Mouse (Mus musculus) lung, embryonic 15.5 days (tissue): ENCODE data around the gene Slc25a28. TPM values are rescaled to one million over a fixed set of nuclear protein-coding genes. Genes with fewer than 3 reads are reported as not detected.
A peak's percentile ranks its signal among the peaks of the same experiment; 100 is the strongest.

Source experiments
- ATAC-seq: fragments of 200-750 bp; cut with Nextera tagmentation; 2 replicates; pipeline ENCODE4 v1.8.0; 2017; ENCODE audit warnings: moderate number of reproducible peaks, borderline replicate concordance; ENCODE audit not compliant: low FRiP score, low TSS enrichment; ENCODE audit errors: extremely low read depth
- H3K27ac ChIP-seq: fragments of 300-500 bp; sonication (generic); 2 replicates; pipeline ENCODE4 v1.5.1; 2015; ENCODE audit warnings: moderate library complexity, mild to moderate bottlenecking, inconsistent platforms
- H3K27me3 ChIP-seq: fragments of 300-500 bp; sonication (generic); 2 replicates; pipeline ENCODE4 v1.6.1; 2015; ENCODE audit warnings: inconsistent platforms
- H3K36me3 ChIP-seq: fragments of 300-500 bp; sonication (generic); 2 replicates; pipeline ENCODE4 v1.6.1; 2015; ENCODE audit warnings: inconsistent platforms
- H3K4me1 ChIP-seq: fragments of 300-500 bp; sonication (generic); 2 replicates; pipeline ENCODE4 v1.6.1; 2015; ENCODE audit warnings: inconsistent platforms
- H3K4me2 ChIP-seq: fragments of 300-500 bp; sonication (generic); 2 replicates; pipeline ENCODE4 v1.6.1; 2015; ENCODE audit warnings: inconsistent platforms, mild to moderate bottlenecking, moderate library complexity
- H3K4me3 ChIP-seq: fragments of 300-500 bp; sonication (generic); 2 replicates; pipeline ENCODE4 v1.5.1; 2015; ENCODE audit warnings: mild to moderate bottlenecking, inconsistent platforms
- H3K9ac ChIP-seq: fragments of 300-500 bp; sonication (generic); 2 replicates; pipeline ENCODE4 v1.6.1; 2015; ENCODE audit warnings: inconsistent platforms
- H3K9me3 ChIP-seq: fragments of 300-500 bp; sonication (generic); 2 replicates; pipeline ENCODE4 v1.6.1; 2016; ENCODE audit warnings: inconsistent platforms
- WGBS: fragments of 180-500 bp; shearing (Covaris S2); methylation state at CpG from one replicate; pipeline ENCODE4 v1.1.7; 2015; 5-methylcytosine and 5-hydroxymethylcytosine counted together
- polyA plus RNA-seq: library from polyadenylated mRNA; unstranded; fragments of >200 nt; fragmentation: Nextera tagmentation; extraction: Ambion mirVana; gene quantifications from 2 replicates; pipeline ENCODE4 v1.2.1, GENCODE M21; 2015

Gene Slc25a28
- polyA plus RNA-seq, 1 experiment from 2014 or later: 12.9 TPM

DNA sequence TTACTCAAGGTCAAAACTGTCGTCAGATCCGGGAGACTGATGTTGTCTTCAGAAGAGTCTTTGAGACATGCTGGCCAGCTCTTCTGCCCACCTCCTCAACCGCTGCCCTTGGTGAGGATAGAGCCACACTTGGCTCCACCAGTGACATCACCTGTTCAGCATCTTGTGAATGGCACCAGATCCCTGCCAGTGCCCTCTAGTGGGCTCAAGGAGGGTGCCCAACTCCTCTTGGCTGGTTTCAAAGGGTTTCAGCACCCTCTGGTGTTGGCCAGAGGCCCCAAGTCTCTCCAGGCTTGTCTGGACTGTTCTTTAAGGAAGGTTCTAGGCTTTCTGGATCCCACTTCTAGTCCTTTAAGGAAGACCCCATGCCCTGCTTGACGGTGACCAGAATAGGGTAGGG lies 50.8 kb downstream of the Slc25a28 start:
- Histone ChIP-seq H3K27ac (no peak overlapping the region), H3K9me3 (no peaks in the 10 kb centered on the region), H3K36me3 (no peaks in the 10 kb centered on the region), H3K4me3 (no peak overlapping the region), H3K4me1 (no peaks in the 10 kb centered on the region), H3K27me3 (peaks cover 61% of the 10 kb centered on the region), H3K9ac (no peak overlapping the region), H3K4me2 (no peak overlapping the region)
- no peak for ATAC-seq
- 44% methylated on average over 4 of the region's 4 CpGs for WGBS

DNA sequence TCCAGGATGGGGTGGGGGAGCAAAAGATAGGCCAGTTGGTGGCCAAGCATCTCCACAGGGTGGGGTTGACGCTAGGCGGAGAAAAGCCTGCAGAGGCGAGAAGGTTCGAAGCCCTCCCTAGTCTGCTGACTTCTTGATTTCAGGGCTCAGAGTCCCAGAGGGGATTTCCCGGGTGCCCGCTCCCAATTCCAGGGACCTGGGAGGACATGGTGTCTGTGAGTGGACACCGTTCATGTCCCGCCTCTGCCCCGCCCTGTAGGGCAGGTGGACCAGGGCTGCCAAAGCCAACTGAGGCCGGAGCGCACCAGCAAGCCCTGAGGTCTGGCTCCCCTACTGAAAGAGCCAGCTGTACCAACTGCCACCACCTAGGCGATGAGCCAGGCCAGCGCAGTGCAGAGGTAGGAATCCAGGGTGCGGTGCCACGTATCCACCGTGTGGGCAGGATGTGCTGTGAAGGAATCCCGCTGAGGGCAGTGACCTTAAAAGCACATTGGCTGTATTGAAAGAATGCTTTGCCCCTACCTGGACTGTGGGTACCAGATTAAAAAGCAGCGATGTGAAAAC lies 54.7 kb downstream of the Slc25a28 start:
- Histone ChIP-seq H3K36me3 (no peaks in the 10 kb centered on the region), H3K27ac (no peak overlapping the region), H3K9me3 (no peaks in the 10 kb centered on the region), H3K4me1 (peaks cover 17% of the 10 kb centered on the region), H3K27me3 (peaks cover 100% of the 10 kb centered on the region), H3K4me2 (no peak overlapping the region), H3K9ac (no peak overlapping the region), H3K4me3 (no peak overlapping the region)
- WGBS: 5% methylated on average over 18 of the region's 18 CpGs
- ATAC-seq: no peak

DNA sequence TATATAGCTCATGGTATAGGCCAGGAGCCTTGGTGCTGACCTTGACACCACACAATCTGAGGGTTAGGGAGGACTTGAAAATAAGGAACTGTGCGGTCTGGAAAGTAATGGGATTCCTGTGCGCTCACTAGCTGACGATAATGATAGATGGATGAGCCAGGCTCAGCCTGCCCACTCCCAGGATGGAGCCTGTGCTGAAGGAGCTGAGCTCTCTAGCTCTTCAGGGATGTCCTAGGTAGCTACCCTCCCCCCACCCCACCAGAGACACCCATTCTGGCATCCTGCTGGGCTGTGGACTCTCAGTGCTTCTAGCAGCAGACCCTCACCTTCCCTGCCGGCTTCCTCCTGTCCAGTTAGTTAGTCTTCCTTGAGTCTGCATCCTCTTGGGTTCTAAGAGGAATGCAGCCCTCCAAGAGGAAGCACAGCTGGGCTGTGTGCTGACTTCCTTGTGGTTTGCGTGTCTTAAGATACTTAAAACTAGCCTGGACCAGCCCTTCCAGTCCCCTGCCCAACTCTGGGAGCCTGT lies 56.1 kb downstream of the Slc25a28 start:
- H3K4me2 ChIP-seq: no peak overlapping the region
- ATAC-seq: no peak
- WGBS: 5% methylated on average over 5 of the region's 5 CpGs

DNA sequence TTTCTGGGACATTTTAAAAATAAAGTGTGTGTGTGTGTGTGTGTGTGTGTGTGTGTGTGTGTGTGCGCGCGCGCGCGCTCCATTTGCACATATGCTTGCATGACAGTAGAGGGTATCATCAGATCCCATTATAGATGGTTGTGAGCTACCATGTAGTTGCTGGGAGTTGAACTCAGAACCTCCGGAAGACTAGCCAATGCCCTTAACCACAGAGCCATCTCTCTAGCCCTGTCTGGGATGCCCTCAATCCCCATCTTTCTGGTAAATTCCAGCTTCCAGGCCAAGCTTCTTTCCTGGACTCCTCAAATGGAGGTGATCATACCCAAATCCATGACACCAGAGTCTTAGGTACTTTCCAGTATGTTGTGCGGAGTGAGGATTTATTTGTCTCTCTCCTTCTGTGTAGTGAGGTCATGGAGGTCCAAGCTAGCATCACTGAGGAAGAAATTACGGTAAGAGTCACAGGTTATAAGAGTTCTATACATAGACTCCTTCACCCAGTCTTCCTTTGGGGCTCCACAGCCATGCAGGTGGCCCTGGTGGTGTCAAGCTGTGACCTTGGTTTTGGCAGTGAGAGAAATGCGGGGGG lies 56.8 kb downstream of the Slc25a28 start:
- 36% methylated on average over 10 of the region's 10 CpGs for WGBS
- H3K4me1 ChIP-seq: peaks cover 27% of the 10 kb centered on the region

More for the DNA sequence above, 56.1 kb downstream of the Slc25a28 start:
- Histone ChIP-seq H3K9me3 (no peaks in the 10 kb centered on the region), H3K36me3 (no peaks in the 10 kb centered on the region), H3K4me3 (no peak overlapping the region), H3K27me3 (peaks cover 100% of the 10 kb centered on the region), H3K9ac (no peak overlapping the region), H3K27ac (no peak overlapping the region), H3K4me1 (peaks cover 27% of the 10 kb centered on the region)

DNA sequence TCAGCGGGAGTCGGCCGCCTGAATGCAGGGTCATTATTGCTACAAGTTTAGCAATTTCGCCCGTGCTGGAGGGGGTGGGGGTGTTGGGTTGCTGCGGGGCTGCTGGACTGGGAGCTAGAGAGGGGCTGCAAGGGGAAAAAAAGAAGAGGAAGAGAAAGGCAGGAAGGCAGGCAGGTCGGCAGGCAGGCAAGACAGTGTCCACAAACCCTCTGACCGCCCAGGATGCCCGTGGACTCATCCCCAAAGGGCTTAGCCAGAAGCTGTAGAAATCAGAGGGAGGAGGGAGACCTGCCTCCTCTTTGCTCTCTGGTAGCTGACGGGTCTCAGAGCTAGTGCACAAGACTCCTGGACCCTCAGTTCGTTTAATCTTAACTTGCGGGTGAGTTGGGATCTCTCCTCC lies 57.8 kb downstream of the Slc25a28 start:
- H3K4me2 ChIP-seq: no peak overlapping the region
- peaks cover 36% of the 10 kb centered on the region for H3K4me1 ChIP-seq
- ATAC-seq: no peak
- no peaks in the 10 kb centered on the region for H3K36me3 ChIP-seq
- H3K4me3 ChIP-seq: no peak overlapping the region
- whole genome bisulfite sequencing: under 1% methylated on average over 12 of the region's 12 CpGs
- no peak overlapping the region for H3K27ac ChIP-seq
- H3K9ac ChIP-seq: no peak overlapping the region
- no peaks in the 10 kb centered on the region for H3K9me3 ChIP-seq
- H3K27me3 ChIP-seq: peaks cover 100% of the 10 kb centered on the region

More for the DNA sequence above, 56.8 kb downstream of the Slc25a28 start:
- no peak for ATAC-seq
- H3K27ac ChIP-seq: no peak overlapping the region
- no peak overlapping the region for H3K9ac ChIP-seq
- no peaks in the 10 kb centered on the region for H3K36me3 ChIP-seq
- H3K4me2 ChIP-seq: no peak overlapping the region
- no peak overlapping the region for H3K4me3 ChIP-seq
- peaks cover 100% of the 10 kb centered on the region for H3K27me3 ChIP-seq
- H3K9me3 ChIP-seq: no peaks in the 10 kb centered on the region

DNA sequence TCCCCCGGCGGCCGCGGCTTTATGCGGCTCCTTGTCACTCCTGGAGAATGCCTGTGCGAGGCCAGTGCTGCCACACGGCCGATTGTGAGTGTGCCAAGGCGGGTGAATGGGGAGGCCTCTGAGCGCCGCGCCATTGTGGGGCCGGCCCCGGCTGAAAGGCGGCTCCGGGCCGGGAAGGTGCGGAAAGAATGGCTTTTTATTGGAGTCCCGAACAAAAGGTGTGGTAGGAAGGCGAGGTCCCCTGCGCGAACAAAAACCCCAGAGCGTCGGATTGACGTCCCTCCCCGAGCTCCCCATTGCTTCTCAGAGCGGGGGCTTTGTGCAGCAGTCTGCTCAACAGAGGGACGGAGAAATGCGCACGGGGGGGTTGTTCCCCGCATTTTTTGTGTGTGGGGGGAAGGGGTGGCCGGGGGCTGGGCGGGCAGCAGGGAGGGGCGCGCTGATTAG lies 58.2 kb downstream of the Slc25a28 start:
- Histone ChIP-seq H3K4me1 (peaks cover 36% of the 10 kb centered on the region), H3K9ac (no peak overlapping the region)
- under 1% methylated on average over 35 of the region's 35 CpGs for WGBS

DNA sequence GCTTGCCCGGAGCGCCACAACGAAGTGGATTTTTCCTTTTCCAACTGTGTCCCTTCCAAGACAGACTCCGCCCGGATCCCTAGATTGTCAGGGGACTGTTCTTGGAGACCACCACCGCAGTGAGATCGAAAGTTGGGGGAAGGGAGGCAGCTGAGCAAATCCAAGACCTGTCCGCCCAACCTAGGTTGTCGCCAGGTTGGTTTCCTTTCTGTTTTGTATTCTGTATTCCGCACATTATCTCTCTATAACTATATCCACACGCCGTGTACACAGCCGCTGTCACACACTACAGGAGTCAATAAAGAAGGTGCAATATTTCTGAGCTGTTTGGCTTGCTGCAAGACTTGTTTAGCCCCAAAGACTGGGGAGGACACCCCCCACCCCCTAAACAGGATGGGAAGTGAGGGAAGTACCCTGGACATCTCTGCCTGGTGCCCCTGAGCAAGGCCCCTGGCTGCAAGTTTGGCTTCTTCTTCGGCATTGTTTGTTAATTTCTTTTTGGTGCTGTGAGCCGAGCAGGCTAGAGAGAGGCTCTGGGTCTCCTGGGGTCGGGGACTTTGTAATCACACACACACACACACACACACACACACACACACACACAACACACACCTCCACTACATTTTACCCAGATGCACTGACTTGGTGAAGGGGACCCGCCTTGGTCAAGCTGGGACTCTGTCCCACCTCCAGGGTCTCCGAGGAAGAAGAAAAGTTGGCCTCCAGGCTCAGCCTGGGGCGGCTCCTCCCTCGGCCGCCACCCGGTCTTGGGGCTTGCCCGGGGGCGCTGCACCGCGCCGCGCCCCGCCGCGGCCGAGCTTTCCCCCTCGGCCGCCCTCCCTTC lies 58.9 kb downstream of the Slc25a28 start:
- Histone ChIP-seq H3K4me1 (peaks cover 36% of the 10 kb centered on the region), H3K4me2 (peak overlapping the region; percentile 48), H3K4me3 (peak overlapping the region; percentile 25; the same call in 1 of the 2 replicates), H3K9me3 (no peaks in the 10 kb centered on the region), H3K27me3 (peaks cover 100% of the 10 kb centered on the region), H3K27ac (no peak overlapping the region), H3K36me3 (no peaks in the 10 kb centered on the region), H3K9ac (no peak overlapping the region)
- WGBS: 1% methylated on average over 33 of the region's 34 CpGs
- ATAC-seq: no peak

More for the DNA sequence above, 58.2 kb downstream of the Slc25a28 start:
- Histone ChIP-seq H3K27me3 (peaks cover 100% of the 10 kb centered on the region), H3K36me3 (no peaks in the 10 kb centered on the region), H3K4me3 (peak overlapping the region; percentile 23; the same call in 1 of the 2 replicates), H3K4me2 (peak overlapping the region; percentile 47), H3K27ac (no peak overlapping the region), H3K9me3 (no peaks in the 10 kb centered on the region)
- ATAC-seq: no peak

DNA sequence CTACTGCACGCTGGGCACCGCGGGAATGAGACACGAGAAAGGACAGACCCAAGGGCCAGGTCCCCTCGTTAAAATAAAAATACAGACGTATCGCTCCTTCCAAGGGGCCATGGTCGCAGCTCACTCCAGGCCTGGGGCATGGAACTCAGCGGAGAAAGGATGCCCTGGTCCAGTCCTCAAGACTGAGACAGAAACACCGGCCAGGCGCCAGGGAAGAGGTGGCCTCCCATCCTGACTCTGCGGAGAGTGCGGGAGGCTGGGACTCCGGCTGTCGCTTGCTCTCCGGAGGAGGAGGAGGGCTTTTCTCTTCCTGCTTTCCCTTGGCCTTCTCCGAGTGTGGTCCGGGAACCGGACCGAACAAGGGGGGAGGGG lies 59.6 kb downstream of the Slc25a28 start:
- peaks cover 36% of the 10 kb centered on the region for H3K4me1 ChIP-seq
- H3K9me3 ChIP-seq: no peaks in the 10 kb centered on the region
- peaks cover 100% of the 10 kb centered on the region for H3K27me3 ChIP-seq
- H3K27ac ChIP-seq: no peak overlapping the region
- H3K9ac ChIP-seq: no peak overlapping the region
- under 1% methylated on average over 20 of the region's 20 CpGs for WGBS
- peak overlapping the region; percentile 48 for H3K4me2 ChIP-seq
- no peaks in the 10 kb centered on the region for H3K36me3 ChIP-seq
- peak overlapping the region; percentile 25 for H3K4me3 ChIP-seq
- no peak for ATAC-seq

DNA sequence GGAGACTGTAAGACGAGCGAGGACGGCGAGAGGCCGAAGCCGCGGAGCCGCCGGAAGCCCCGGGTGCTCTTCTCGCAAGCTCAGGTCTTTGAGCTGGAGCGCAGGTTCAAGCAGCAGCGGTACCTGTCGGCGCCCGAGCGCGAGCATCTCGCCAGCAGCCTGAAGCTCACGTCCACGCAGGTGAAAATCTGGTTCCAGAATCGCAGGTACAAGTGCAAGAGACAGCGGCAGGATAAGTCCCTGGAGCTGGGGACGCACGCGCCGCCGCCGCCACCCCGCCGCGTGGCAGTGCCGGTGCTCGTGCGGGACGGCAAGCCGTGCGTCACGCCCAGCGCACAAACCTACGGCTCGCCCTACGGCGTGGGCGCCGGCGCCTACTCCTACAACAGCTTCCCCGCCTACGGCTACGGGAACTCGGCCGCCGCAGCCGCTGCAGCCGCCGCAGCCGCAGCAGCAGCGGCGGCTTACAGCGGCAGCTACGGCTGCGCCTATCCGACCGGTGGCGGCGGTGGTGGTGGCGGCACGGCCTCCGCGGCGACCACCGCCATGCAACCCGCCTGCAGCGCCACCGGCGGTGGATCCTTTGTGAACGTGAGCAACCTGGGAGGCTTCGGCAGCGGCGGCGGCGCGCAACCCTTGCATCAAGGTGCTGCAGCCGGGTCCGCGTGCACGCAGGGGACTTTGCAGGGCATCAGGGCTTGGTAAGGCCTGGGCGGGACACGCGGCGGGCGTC lies 60.2 kb downstream of the Slc25a28 start:
- Histone ChIP-seq H3K27me3 (peaks cover 100% of the 10 kb centered on the region), H3K27ac (no peak overlapping the region), H3K4me2 (peak overlapping the region; percentile 48), H3K36me3 (no peaks in the 10 kb centered on the region), H3K4me1 (peaks cover 36% of the 10 kb centered on the region), H3K9ac (no peak overlapping the region), H3K9me3 (no peaks in the 10 kb centered on the region), H3K4me3 (peak overlapping the region; percentile 25)
- under 1% methylated on average over 85 of the region's 92 CpGs for WGBS
- ATAC-seq: no peak; the same call in 1 of the 2 replicates
